Mouse (Mus musculus) lung, postnatal 0 days (tissue): ENCODE measurements around the gene Pde4c.

Experiments
- CTCF ChIP-seq: IDR thresholded peaks from 2 replicates; pipeline ENCODE4 v1.5.1; 2016; ENCODE audit warnings: antibody characterized with exemption, mild to moderate bottlenecking
- EP300 ChIP-seq: IDR thresholded peaks from 2 replicates; pipeline ENCODE4 v1.6.1; 2016; ENCODE audit warnings: antibody characterized with exemption, mild to moderate bottlenecking, control low read depth

DNA sequence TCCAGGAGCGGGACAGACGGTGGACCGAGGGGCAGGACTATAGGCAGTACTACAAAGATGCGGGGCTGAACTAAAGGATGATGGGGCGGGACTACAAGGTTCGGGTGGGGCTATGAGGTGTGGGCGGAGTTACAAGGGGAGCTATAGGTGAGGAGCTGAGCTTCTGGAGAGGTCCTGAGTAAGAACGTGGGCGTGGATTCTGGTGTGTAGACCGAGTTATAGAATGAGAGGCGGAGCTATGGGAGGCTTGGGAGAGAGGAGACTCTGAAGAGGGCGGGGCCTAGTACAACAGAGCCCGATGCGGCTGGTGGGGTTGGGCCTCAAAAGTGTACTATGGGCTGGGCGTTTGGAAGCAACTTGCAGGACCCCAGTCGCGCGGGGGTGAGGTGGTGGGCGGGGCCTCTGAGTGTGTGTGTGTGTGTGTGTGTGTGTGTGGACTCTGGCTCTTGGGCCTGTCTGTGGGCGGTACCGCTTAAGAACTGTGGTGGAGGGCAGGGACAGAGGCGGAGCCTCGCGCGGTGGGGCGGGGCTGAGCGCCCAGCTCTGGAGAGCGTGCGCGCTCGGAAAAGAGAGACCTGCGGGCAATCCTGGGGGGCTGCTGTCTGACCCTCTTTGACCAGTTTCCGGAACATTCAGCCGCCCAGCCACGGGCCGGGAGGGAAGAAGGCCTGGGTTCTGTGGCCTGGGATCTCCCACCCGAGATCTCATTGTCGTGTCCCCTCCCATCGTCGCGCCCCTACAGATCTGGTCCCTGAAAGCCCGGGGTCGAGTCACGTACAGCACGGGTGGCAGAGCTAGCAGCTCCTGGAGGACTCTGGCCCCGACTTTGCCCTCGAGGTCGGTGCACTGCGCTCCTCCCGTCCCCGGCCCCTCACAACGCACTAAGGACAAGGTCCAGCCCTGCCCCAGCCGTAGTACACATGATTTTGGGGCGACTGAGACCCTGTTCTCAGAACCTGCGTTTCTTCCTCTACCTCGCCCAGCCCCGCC is 73.9 kb downstream of the Pde4c start:
- TF ChIP-seq CTCF (no peak), EP300 (no peak)
